ENCODE assay signal across 9 mouse cellular contexts in genomic region chr13:35969431-35969721, GRCm38 (mm10). TPM values are rescaled to one million over a fixed set of nuclear protein-coding genes. Genes with fewer than 3 reads are reported as not detected.
A peak's percentile ranks its signal among the peaks of the same experiment; 100 is the strongest.
DNase-seq lines count a peak whose midpoint lies in the region; ATAC-seq and TF ChIP-seq lines count a peak whose summit lies in the region.
"Had no signal": no experiment of that assay in that cellular context is flagged by ENCODE, and none has a peak within 500 bp of the region (broad histone marks: within the 10 kb centered on the region; RNA-seq: fewer than 3 reads in every experiment).

No protein-coding gene starts in this region.

- peak overlapping the region; percentile 59 for H3K4me3 ChIP-seq in lung, embryonic 14.5 days (ENCODE audit: low read depth, low read length)
- peak overlapping the region; percentile 52 for H3K4me3 ChIP-seq in embryonic fibroblast, embryonic 13.5 days (ENCODE audit: insufficient read depth, low read length)
- peak overlapping the region; percentile 61 for H3K4me3 ChIP-seq in hindbrain, postnatal 0 days (ENCODE audit: low read length)
- peak overlapping the region; percentile 60 for H3K4me3 ChIP-seq in neural tube, embryonic 14.5 days (ENCODE audit: low read depth, low read length)

- peak; percentile 22 for DNase-seq in lung, embryonic 14.5 days
- no peak for DNase-seq in lung, postnatal 36 days
- no peak for DNase-seq in hindbrain, postnatal 0 days (ENCODE audit: low spot score)
- no peak for DNase-seq in urinary bladder, postnatal 10 days (ENCODE audit: low spot score)
- DNase-seq in right cerebral cortex, postnatal 10 days (ENCODE audit: low spot score in 2 of 2): no peak
- DNase-seq in layer of hippocampus, postnatal 36 days: no peak

- H3K9me3 ChIP-seq in lung, embryonic 14.5 days (ENCODE audit: low read depth, low read length): no peaks in the 10 kb centered on the region
- no peaks in the 10 kb centered on the region for H3K9me3 ChIP-seq in hindbrain, postnatal 0 days (ENCODE audit: low read length)
- H3K9me3 ChIP-seq in neural tube, embryonic 14.5 days (ENCODE audit: control insufficient read depth, low read length): no peaks in the 10 kb centered on the region

- peak overlapping the region; percentile 100 for H3K4me2 ChIP-seq in lung, embryonic 14.5 days
- peak overlapping the region; percentile 100 for H3K4me2 ChIP-seq in hindbrain, postnatal 0 days (ENCODE audit: low read depth, low read length)
- H3K4me2 ChIP-seq in neural tube, embryonic 14.5 days (ENCODE audit: low read depth, low read length): peak overlapping the region; percentile 100

- peak overlapping the region; percentile 54; the same call in 1 of the 2 replicates for H3K9ac ChIP-seq in lung, embryonic 14.5 days
- H3K9ac ChIP-seq in hindbrain, postnatal 0 days (replicated peaks; ENCODE audit: low read length): peak overlapping the region; percentile 56
- H3K9ac ChIP-seq in neural tube, embryonic 14.5 days (replicated peaks; ENCODE audit: low read depth, low read length): peak overlapping the region; percentile 46

- H3K27ac ChIP-seq in lung, embryonic 14.5 days (ENCODE audit: low read depth): no peak overlapping the region
- H3K27ac ChIP-seq in embryonic fibroblast, embryonic 13.5 days (ENCODE audit: insufficient read depth, low read length): no peak overlapping the region
- H3K27ac ChIP-seq in hindbrain, postnatal 0 days: no peak overlapping the region
- no peak overlapping the region for H3K27ac ChIP-seq in neural tube, embryonic 14.5 days (ENCODE audit: low read depth, low read length)

- no peaks in the 10 kb centered on the region for H3K36me3 ChIP-seq in lung, embryonic 14.5 days (ENCODE audit: insufficient read depth)
- H3K36me3 ChIP-seq in hindbrain, postnatal 0 days (ENCODE audit: insufficient read depth, low read length): no peaks in the 10 kb centered on the region
- no peaks in the 10 kb centered on the region for H3K36me3 ChIP-seq in neural tube, embryonic 14.5 days (ENCODE audit: control insufficient read depth, insufficient read depth, low read length)

- H3K4me1 ChIP-seq in lung, embryonic 14.5 days (ENCODE audit: insufficient read depth): no peaks in the 10 kb centered on the region
- no peaks in the 10 kb centered on the region for H3K4me1 ChIP-seq in embryonic fibroblast, embryonic 13.5 days (ENCODE audit: control insufficient read depth, insufficient read depth, low read length)
- peaks cover 13% of the 10 kb centered on the region; the same call in 1 of the 2 replicates for H3K4me1 ChIP-seq in hindbrain, postnatal 0 days (ENCODE audit: insufficient read depth, low read length)
- H3K4me1 ChIP-seq in neural tube, embryonic 14.5 days (ENCODE audit: control insufficient read depth, insufficient read depth, low read length): peaks cover 6% of the 10 kb centered on the region; the same call in 1 of the 2 replicates

- H3K27me3 ChIP-seq in lung, embryonic 14.5 days (ENCODE audit: insufficient read depth, low read length): peaks cover 22% of the 10 kb centered on the region; the same call in 1 of the 2 replicates
- peaks cover 8% of the 10 kb centered on the region; the same call in 1 of the 2 replicates for H3K27me3 ChIP-seq in hindbrain, postnatal 0 days (ENCODE audit: insufficient read depth, low read length)
- peaks cover 20% of the 10 kb centered on the region for H3K27me3 ChIP-seq in neural tube, embryonic 14.5 days (ENCODE audit: control insufficient read depth, insufficient read depth, low read length)

- no peak for ATAC-seq in lung, embryonic 14.5 days (ENCODE audit: insufficient read depth)
- no peak; the same call in 1 of the 2 replicates for ATAC-seq in hindbrain, postnatal 0 days
- ATAC-seq in neural tube, embryonic 14.5 days (ENCODE audit: low read depth): no peak; the same call in 1 of the 2 replicates

- 0% methylated on average over 18 of the region's 18 CpGs for WGBS in lung, embryonic 14.5 days
- WGBS in hindbrain, postnatal 0 days: 1% methylated on average over 18 of the region's 18 CpGs
- WGBS in neural tube, embryonic 14.5 days: under 1% methylated on average over 18 of the region's 18 CpGs

- TF ChIP-seq POLR2A in embryonic fibroblast, embryonic 13.5 days (IDR thresholded peaks at IDR 0.05; ENCODE audit: low read depth, low read length): no peak

- no peak for TF ChIP-seq CTCF in lung, embryonic 14.5 days (IDR thresholded peaks at IDR 0.05; ENCODE audit: low read depth)
- TF ChIP-seq CTCF in embryonic fibroblast, embryonic 13.5 days (IDR thresholded peaks at IDR 0.05; ENCODE audit: borderline replicate concordance, insufficient read depth, low read length): no peak
- TF ChIP-seq CTCF in hindbrain, postnatal 0 days (IDR thresholded peaks at IDR 0.05; ENCODE audit: low read depth): no peak

RNA-seq across cellular contexts. Expression of gene Ppp1r3g, which starts 10.7 kb away (rescaled TPM):
- 0.86 and 0.96 TPM in 2 replicates for polyA plus RNA-seq in lung, embryonic 14.5 days (2014; fragmentation: Nextera tagmentation; extraction: Ambion mirVana)
- not detected in 2 replicates for polyA plus RNA-seq in embryonic fibroblast, embryonic 13.5 days (2011; ENCODE audit: insufficient read length, low read depth, missing spikeins)
- 4.1 and 4.3 TPM in 2 replicates for total RNA-seq in hindbrain, postnatal 0 days (2014; rRNA removed)
- polyA plus RNA-seq in hindbrain, postnatal 0 days (2015; fragmentation: Nextera tagmentation; extraction: Ambion mirVana): 0.50 and 1.0 TPM in 2 replicates
- polyA plus RNA-seq in neural tube, embryonic 14.5 days (2014; fragmentation: Nextera tagmentation; extraction: Ambion mirVana): 0.10 and 0.43 TPM in 2 replicates
- 10 to 100 TPM; 10.7 to 13.6 TPM for total RNA-seq in layer of hippocampus, postnatal 36 days (2021)
- total RNA-seq: neutrophil, adult 5-6 weeks had no signal
